Mouse (Mus musculus): ENCODE results near the gene Fbxl18.

DNA sequence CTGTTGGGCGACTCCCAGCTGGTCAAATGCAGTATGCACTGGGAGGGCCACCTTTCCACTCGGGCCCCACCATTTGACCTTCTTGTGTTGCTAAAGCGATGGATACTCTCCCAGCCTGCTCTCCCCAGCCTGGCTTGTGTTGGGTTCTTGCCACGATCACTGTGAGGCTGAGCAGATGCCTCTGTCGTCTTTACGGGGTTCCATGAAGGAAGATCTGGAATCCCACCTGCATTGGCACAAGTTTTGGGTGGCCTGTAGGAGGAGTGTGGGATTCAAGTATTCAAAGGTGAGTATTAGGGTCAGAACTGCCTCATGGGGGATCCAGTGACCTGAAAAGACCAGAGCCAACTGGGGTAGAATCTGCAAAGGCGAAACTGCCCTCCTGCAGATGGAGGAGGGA, 5.4 kb upstream of the Fbxl18 start:
- TF ChIP-seq POLR2A (IDR thresholded peaks at IDR 0.05; ENCODE audit: borderline replicate concordance, extremely low read depth, insufficient read depth, insufficient read length, poor library complexity, severe bottlenecking) (no peak), CTCF (IDR thresholded peaks at IDR 0.05; ENCODE audit: borderline replicate concordance, extremely low read depth, insufficient read depth, insufficient read length) (no peak)
